Mouse (Mus musculus): ENCODE data around the gene Slc9a3r1. TPM values are rescaled to one million over a fixed set of nuclear protein-coding genes. Genes with fewer than 3 reads are reported as not detected.

The Slc9a3r1 gene
- 60.5 and 65.9 TPM in 2 replicates for polyA plus RNA-seq (2014; fragmentation: Nextera tagmentation; extraction: Ambion mirVana)

DNA sequence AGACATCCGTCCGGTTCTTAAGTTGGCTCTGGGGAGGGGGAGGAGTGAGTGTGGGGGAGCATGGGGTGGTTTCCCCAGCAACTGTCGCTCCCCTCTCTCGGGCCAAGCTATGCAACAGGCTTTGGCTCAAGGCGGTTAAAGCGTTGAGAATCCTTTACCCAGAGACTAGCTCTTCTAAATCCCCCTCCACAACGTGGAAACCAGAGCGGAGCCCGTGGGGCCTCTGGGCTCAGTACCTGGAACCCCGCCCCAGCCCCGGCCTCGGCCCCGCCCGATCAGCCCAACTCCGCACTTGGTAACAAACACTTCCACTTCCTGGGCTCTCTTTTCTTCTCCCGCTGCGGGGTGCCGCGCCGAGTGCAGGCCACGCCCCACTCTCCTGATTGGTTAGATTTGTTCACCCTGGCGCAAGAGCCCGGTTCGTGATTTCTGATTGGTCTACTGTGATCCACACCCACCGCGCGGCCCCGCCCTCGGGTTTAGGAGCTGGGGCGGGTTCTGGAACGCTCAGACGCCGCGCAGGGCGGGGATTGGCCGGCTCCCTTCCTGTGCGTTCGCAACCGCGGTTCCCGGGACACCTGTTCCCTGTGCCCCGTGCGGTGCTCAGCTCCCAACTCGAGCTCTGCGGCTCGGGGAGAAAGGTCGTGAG lies at the start of gene Slc9a3r1:
Gene Slc9a3r1, plus strand, starts transcription at position 510 of the 649 bp plus-strand sequence.
- H3K9ac ChIP-seq = peak within 1 kb of the TSS; percentile 60
- H3K4me2 ChIP-seq (replicated peaks) = peak within 1 kb of the TSS; percentile 72
- peaks cover 51% of the 10 kb centered on the region for H3K27me3 ChIP-seq (ENCODE audit: control insufficient read depth, insufficient read depth, low read length)
- H3K4me1 ChIP-seq (replicated peaks; ENCODE audit: control insufficient read depth, insufficient read depth, low read length) = peaks cover 13% of the 10 kb centered on the region; the same call in 1 of the 2 replicates
- H3K4me3 ChIP-seq (replicated peaks; ENCODE audit: low read length) = peak within 1 kb of the TSS; percentile 56
- DNase-seq (ENCODE audit: low spot score) = peak; percentile 88
- peak within 1 kb of the TSS; percentile 48 for H3K27ac ChIP-seq
- ATAC-seq (ENCODE audit: low FRiP score) = peak; percentile 92
- H3K9me3 ChIP-seq (ENCODE audit: control insufficient read depth, low read length) = no peaks in the 10 kb centered on the region
- WGBS = 0% methylated on average over 47 of the region's 47 CpGs
- no peaks in the 10 kb centered on the region for H3K36me3 ChIP-seq (replicated peaks; ENCODE audit: control insufficient read depth, insufficient read depth)

DNA sequence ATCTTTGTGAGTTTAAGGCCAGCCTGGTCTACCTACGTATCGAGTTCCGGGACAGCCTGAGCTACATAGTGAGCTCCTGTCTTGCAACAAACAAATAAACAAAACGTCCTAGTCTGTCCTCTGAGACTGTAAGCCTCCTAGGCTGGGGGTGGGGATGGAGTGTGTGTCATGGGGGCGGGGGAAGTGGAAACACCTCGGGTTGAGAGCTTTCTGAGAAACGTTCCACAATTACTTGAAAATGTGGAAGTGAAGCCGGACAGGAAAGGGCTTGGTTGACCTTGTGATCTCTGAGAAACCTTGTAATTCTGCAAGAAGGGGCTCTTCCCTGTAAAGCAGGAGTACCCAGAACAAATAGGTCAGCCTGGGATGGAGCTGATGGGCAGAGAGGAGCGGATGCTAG lies 43.7 kb upstream of the Slc9a3r1 start:
- H3K9me3 ChIP-seq (ENCODE audit: control insufficient read depth, low read length) = no peaks in the 10 kb centered on the region
- no peak overlapping the region for H3K27ac ChIP-seq
- H3K4me3 ChIP-seq (replicated peaks; ENCODE audit: low read length) = no peak overlapping the region
- DNase-seq (ENCODE audit: low spot score) = no peak
- H3K9ac ChIP-seq = no peak overlapping the region
- no peaks in the 10 kb centered on the region for H3K36me3 ChIP-seq (replicated peaks; ENCODE audit: control insufficient read depth, insufficient read depth)
- WGBS = 82% methylated on average over 9 of the region's 9 CpGs
- no peaks in the 10 kb centered on the region for H3K4me1 ChIP-seq (replicated peaks; ENCODE audit: control insufficient read depth, insufficient read depth, low read length)
- ATAC-seq (ENCODE audit: low FRiP score) = no peak
- no peaks in the 10 kb centered on the region for H3K27me3 ChIP-seq (ENCODE audit: control insufficient read depth, insufficient read depth, low read length)
- no peak overlapping the region for H3K4me2 ChIP-seq (replicated peaks)

DNA sequence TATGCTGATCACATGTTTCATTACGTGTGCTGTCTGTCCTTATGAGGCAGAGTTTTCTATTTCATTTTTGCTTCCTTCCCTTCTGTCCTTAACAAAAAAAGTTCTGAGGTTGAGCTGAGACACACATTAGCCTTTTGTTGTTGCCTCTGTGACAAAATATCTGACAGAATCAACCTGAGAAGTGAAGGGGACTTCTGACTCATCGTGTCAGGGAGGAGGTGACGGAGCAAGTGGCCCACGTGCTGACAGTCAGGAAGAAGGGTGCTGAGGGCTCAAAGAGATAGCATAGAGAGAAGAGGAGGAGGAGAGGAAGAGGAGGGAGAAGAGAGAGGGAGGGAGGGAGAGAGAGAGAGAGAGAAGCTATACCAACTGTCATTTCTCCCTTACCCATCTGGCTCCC lies 34.7 kb upstream of the Slc9a3r1 start:
- H3K27ac ChIP-seq = no peak overlapping the region
- no peaks in the 10 kb centered on the region for H3K36me3 ChIP-seq (replicated peaks; ENCODE audit: control insufficient read depth, insufficient read depth)
- H3K4me1 ChIP-seq (replicated peaks; ENCODE audit: control insufficient read depth, insufficient read depth, low read length) = no peaks in the 10 kb centered on the region
- H3K9ac ChIP-seq = no peak overlapping the region
- H3K27me3 ChIP-seq (ENCODE audit: control insufficient read depth, insufficient read depth, low read length) = peaks cover 4% of the 10 kb centered on the region; the same call in 1 of the 2 replicates
- no peak overlapping the region for H3K4me2 ChIP-seq (replicated peaks)
- H3K4me3 ChIP-seq (replicated peaks; ENCODE audit: low read length) = no peak overlapping the region
- DNase-seq (ENCODE audit: low spot score) (no peak), ATAC-seq (ENCODE audit: low FRiP score) (no peak)
- no peaks in the 10 kb centered on the region for H3K9me3 ChIP-seq (ENCODE audit: control insufficient read depth, low read length)
- WGBS = 92% methylated on average over 4 of the region's 4 CpGs

DNA sequence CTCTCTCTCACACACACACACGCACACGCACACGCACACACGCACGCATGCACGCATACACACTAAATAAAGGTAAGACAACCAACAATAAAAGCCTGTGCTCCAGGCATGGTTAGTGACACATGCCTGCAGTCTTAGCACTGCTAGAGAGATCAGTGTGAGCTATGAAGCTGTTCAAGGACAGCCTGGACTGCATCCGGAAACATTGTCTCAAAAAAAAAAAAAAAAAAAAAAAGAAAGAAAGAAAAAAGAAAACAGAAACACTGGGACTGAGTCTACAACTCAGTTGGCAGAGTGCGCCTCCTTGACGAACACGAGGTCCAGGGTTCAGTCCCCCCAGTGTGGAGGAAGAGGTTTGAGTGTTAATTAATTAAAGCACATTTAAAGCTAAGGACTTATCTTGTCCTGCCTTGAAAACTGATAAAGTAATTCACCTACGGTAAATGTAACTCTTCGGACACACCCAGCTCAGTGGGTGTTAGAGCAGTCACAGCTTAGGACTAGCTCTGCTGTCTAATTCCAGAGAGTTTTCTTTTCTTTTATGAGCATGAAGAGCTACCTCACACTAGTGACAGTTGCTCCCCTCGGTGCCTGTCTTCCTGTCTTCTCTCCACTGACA lies 33.5 kb upstream of the Slc9a3r1 start:
- Histone ChIP-seq H3K27ac (no peak overlapping the region), H3K4me2 (replicated peaks) (no peak overlapping the region), H3K9me3 (ENCODE audit: control insufficient read depth, low read length) (no peaks in the 10 kb centered on the region), H3K4me1 (replicated peaks; ENCODE audit: control insufficient read depth, insufficient read depth, low read length) (no peaks in the 10 kb centered on the region), H3K9ac (no peak overlapping the region), H3K4me3 (replicated peaks; ENCODE audit: low read length) (no peak overlapping the region), H3K27me3 (ENCODE audit: control insufficient read depth, insufficient read depth, low read length) (peaks cover 4% of the 10 kb centered on the region; the same call in 1 of the 2 replicates), H3K36me3 (replicated peaks; ENCODE audit: control insufficient read depth, insufficient read depth) (no peaks in the 10 kb centered on the region)
- 89% methylated on average over 13 of the region's 13 CpGs for WGBS
- no peak for DNase-seq (ENCODE audit: low spot score)
- no peak for ATAC-seq (ENCODE audit: low FRiP score)

DNA sequence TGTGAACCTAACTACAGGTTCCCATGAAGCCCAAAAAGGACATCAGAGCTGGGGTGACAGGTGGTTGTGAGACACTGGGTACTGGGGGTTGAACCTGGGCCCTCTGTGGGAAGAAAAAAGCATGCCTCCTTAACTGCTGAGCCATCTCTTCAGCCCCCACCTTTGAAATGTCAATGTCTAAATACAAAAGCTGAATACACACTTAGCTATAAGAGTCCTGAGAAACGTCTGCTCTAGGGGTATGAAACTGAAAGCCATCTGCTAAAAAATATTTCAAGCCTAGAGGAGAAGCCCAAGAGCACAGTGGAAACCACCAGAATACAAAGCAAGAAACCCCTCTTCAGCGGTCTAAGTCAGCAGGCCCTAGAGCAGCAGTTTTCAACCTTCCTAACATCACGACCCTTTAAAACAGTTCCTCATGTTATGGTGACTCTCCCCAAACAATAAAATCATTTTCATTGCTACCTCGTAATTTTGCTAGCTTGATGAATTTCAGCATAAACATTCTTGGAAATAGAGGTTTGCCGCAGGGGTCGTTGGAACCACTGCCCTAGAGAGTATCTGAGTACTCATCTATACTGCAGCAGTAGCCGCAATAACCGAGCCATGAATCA lies 31.3 kb upstream of the Slc9a3r1 start:
- Histone ChIP-seq H3K4me2 (replicated peaks) (no peak overlapping the region), H3K27me3 (ENCODE audit: control insufficient read depth, insufficient read depth, low read length) (peaks cover 4% of the 10 kb centered on the region; the same call in 1 of the 2 replicates), H3K9ac (no peak overlapping the region), H3K4me1 (replicated peaks; ENCODE audit: control insufficient read depth, insufficient read depth, low read length) (no peaks in the 10 kb centered on the region), H3K27ac (no peak overlapping the region), H3K4me3 (replicated peaks; ENCODE audit: low read length) (no peak overlapping the region), H3K9me3 (ENCODE audit: control insufficient read depth, low read length) (no peaks in the 10 kb centered on the region), H3K36me3 (replicated peaks; ENCODE audit: control insufficient read depth, insufficient read depth) (no peaks in the 10 kb centered on the region)
- no peak for ATAC-seq (ENCODE audit: low FRiP score)
- 86% methylated on average over 8 of the region's 8 CpGs for WGBS
- DNase-seq (ENCODE audit: low spot score) = no peak

DNA sequence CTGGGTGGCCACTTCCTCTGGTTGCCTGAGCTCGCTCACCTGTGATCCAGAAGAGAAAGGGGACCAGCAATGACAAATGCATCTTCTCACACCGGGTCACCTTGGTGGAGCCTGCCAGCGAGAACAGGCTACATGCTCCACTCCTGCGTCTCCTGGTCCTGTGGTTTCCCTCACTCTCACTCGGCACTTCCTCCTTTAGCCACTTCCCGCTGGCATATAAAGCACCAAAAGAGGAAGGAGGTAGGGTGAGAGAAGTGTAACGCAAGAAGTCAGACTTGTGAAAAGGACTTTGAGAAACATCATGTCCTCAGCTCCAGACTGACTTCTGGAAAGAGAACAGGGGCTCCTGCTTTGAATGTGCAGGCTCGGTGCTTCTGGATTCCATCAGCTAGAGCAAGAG lies 29.3 kb upstream of the Slc9a3r1 start, which contains the start of gene Cd300lf:
Gene Cd300lf, minus strand, starts transcription at position 193 of the 400 bp plus-strand sequence.
- WGBS = 86% methylated on average over 8 of the region's 8 CpGs

DNA sequence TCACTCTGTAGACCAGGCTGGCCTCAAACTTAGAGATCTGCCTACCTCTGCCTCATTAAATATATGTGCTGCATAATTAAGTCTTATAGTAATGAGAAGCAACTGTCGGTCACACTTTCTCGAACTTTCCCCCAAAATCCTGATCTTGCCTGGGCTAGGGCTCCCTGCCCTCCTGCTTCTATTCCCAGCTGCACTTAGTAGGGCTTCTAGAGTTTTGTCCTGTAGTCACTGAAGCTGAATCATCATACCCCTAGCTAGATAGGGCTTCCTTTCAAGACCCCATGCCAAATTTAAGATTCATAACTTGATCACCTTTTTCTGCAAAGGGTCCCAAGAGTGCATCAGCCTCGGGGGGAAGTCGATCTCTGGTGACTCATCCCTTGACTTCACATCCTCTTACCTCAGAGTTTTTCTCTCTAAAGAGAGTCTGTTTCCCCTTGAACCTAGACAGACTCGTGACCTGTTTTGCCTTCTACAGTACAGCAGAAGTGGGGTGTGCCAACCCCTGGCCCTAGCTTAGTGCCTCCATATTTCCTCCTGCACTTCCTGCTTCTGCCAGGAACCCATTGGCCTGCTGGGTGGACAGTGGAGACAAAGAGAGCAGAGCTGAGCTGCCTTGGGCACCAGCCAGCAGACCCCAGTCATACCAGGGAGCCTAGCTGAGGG lies 24.4 kb upstream of the Slc9a3r1 start:
- 85% methylated on average over 5 of the region's 5 CpGs for WGBS
- no peaks in the 10 kb centered on the region for H3K4me1 ChIP-seq (replicated peaks; ENCODE audit: control insufficient read depth, insufficient read depth, low read length)
- no peak overlapping the region for H3K27ac ChIP-seq
- H3K27me3 ChIP-seq (ENCODE audit: control insufficient read depth, insufficient read depth, low read length) = no peaks in the 10 kb centered on the region
- no peak for DNase-seq (ENCODE audit: low spot score)
- no peak overlapping the region for H3K4me3 ChIP-seq (replicated peaks; ENCODE audit: low read length)
- H3K9me3 ChIP-seq (ENCODE audit: control insufficient read depth, low read length) = no peaks in the 10 kb centered on the region
- H3K4me2 ChIP-seq (replicated peaks) = no peak overlapping the region
- no peak for ATAC-seq (ENCODE audit: low FRiP score)
- H3K9ac ChIP-seq = no peak overlapping the region
- no peaks in the 10 kb centered on the region for H3K36me3 ChIP-seq (replicated peaks; ENCODE audit: control insufficient read depth, insufficient read depth)

More for the DNA sequence above, 29.3 kb upstream of the Slc9a3r1 start, which contains the start of gene Cd300lf:
- H3K4me3 ChIP-seq (replicated peaks; ENCODE audit: low read length) = no peak within 1 kb of the TSS
- H3K27ac ChIP-seq = no peak within 1 kb of the TSS
- no peaks in the 10 kb centered on the region for H3K4me1 ChIP-seq (replicated peaks; ENCODE audit: control insufficient read depth, insufficient read depth, low read length)
- no peaks in the 10 kb centered on the region for H3K27me3 ChIP-seq (ENCODE audit: control insufficient read depth, insufficient read depth, low read length)
- no peaks in the 10 kb centered on the region for H3K9me3 ChIP-seq (ENCODE audit: control insufficient read depth, low read length)
- H3K4me2 ChIP-seq (replicated peaks) = no peak within 1 kb of the TSS
- no peak within 1 kb of the TSS for H3K9ac ChIP-seq
- DNase-seq (ENCODE audit: low spot score) (no peak), ATAC-seq (ENCODE audit: low FRiP score) (no peak)
- H3K36me3 ChIP-seq (replicated peaks; ENCODE audit: control insufficient read depth, insufficient read depth) = no peaks in the 10 kb centered on the region

DNA sequence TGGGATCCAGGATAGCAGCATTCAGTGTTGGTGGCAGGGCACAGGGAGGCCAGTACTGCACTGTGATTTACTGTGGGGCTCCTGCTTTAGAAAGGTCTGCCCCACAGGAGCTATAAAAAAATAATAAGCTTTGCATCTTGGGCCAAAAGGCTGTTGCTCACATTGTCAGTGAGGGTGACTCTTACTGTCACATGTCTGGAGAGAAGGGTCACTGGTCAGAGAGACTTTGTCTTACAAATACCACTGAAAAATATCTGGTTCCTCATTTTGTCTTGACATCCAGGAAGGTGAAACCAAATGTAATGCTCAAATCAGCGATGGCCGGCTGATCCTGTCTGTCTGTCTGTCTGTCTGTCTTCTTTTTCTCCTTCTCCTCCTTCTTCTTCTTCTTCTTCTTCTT lies 21.2 kb upstream of the Slc9a3r1 start:
- 86% methylated on average over 2 of the region's 2 CpGs for WGBS
- no peak for DNase-seq (ENCODE audit: low spot score)
- Histone ChIP-seq H3K4me3 (replicated peaks; ENCODE audit: low read length) (no peak overlapping the region), H3K27me3 (ENCODE audit: control insufficient read depth, insufficient read depth, low read length) (no peaks in the 10 kb centered on the region), H3K9me3 (ENCODE audit: control insufficient read depth, low read length) (no peaks in the 10 kb centered on the region), H3K9ac (no peak overlapping the region), H3K36me3 (replicated peaks; ENCODE audit: control insufficient read depth, insufficient read depth) (no peaks in the 10 kb centered on the region), H3K27ac (no peak overlapping the region), H3K4me2 (replicated peaks) (no peak overlapping the region), H3K4me1 (replicated peaks; ENCODE audit: control insufficient read depth, insufficient read depth, low read length) (no peaks in the 10 kb centered on the region)
- ATAC-seq (ENCODE audit: low FRiP score) = no peak

DNA sequence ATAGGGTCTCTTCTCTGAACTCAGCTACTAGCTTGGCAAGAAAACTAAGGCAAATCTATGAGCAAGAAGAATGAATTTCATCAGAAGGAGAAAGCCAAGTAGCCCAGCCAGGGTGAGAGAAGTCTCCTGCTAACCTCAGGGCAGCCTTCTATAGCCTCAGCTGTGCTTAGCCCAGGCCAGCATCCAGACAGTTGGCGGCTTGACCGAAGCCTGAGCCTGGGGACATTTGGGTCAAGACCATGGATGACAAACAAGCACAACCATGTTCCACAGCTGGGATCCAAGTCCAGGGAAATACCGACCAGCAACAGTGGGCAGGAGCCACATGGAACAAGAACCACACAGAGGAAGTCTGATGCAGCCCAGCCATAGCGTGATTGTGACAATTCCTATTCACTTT lies 15.3 kb upstream of the Slc9a3r1 start:
- H3K9me3 ChIP-seq (ENCODE audit: control insufficient read depth, low read length) = no peaks in the 10 kb centered on the region
- DNase-seq (ENCODE audit: low spot score) = no peak
- H3K27ac ChIP-seq = no peak overlapping the region
- no peaks in the 10 kb centered on the region for H3K36me3 ChIP-seq (replicated peaks; ENCODE audit: control insufficient read depth, insufficient read depth)
- WGBS = 83% methylated on average over 4 of the region's 4 CpGs
- no peak overlapping the region for H3K4me3 ChIP-seq (replicated peaks; ENCODE audit: low read length)
- no peak for ATAC-seq (ENCODE audit: low FRiP score)
- no peaks in the 10 kb centered on the region; the same call in 1 of the 2 replicates for H3K4me1 ChIP-seq (replicated peaks; ENCODE audit: control insufficient read depth, insufficient read depth, low read length)
- H3K9ac ChIP-seq = no peak overlapping the region
- peaks cover under 1% of the 10 kb centered on the region; the same call in 1 of the 2 replicates for H3K27me3 ChIP-seq (ENCODE audit: control insufficient read depth, insufficient read depth, low read length)
- no peak overlapping the region for H3K4me2 ChIP-seq (replicated peaks)

Measured in hindbrain, embryonic 14.5 days (tissue).